Mouse (Mus musculus) heart, postnatal 4 days (tissue): Measurements from ENCODE around the gene Rogdi. TPM values are rescaled to one million over a fixed set of nuclear protein-coding genes. Genes with fewer than 3 reads are reported as not detected.
A peak's percentile ranks its signal among the peaks of the same experiment; 100 is the strongest.

Experiments used
- DNase-seq: peaks from one replicate; pipeline ENCODE4 v3.0.0; 2021
- total RNA-seq, 2 experiments: library from RNA; stranded (reverse); gene quantifications; 2 replicates each; pipeline ENCODE4 v1.2.3; 2021

Rogdi gene
- total RNA-seq, 2 experiments from 2014 or later = 25.2 to 27.6 TPM

GRCm38 (mm10) chr16:4984717-4985116 lies 28.6 kb downstream of the Rogdi start:
- DNase-seq = no peak

GRCm38 (mm10) chr16:4979755-4980380 lies 33.5 kb downstream of the Rogdi start:
- DNase-seq = peak; percentile 32

GRCm38 (mm10) chr16:4978275-4979051 lies 34.9 kb downstream of the Rogdi start:
- DNase-seq = peak; percentile 49

- no peak for DNase-seq
These were observed 37.2 kb downstream of the Rogdi start for GRCm38 (mm10) chr16:4976180-4976579.

DNA sequence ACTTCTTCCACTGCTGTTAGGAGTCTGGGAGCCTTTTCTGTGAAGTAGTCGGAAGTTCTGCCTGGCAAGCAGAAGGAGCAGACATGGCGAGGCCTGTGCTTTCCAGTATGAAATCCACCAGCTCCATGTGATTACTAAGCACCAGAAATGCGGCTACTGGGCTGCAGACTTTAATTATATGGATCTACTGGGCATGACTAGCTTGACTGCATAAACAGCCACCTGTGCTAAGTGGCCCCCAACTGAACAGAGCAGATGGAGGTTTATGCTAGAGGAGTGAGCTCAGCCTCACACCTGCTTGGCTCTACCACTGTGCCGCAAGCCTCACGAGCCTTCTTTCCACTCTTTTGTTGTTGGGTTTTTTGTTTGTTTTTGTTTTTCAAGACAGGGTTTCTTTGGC lies 38.8 kb downstream of the Rogdi start:
- no peak for DNase-seq

GRCm38 (mm10) chr16:4971626-4972025 lies 41.7 kb downstream of the Rogdi start:
- peak; percentile 31 for DNase-seq

GRCm38 (mm10) chr16:4969055-4969843 lies 44.1 kb downstream of the Rogdi start:
- no peak for DNase-seq

DNA sequence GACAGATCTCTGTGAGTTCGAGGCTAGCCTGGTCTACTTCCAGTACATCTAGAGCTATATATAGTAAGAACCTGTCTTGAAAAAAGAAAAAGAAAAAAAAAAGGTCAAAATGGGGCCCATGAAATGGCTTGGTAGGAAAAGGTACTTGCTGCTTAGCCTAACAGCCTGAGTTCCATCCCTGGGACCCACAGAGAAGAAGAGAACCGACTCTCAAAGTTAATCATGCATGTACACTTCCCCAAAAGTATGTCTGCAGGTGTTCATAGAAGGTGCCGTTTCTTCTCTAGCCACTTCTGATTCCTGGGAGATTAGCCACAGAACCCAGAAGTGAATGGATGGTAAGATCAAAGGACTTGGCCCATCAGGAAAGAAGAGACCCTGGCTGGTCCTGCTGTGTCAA lies 44.9 kb downstream of the Rogdi start:
- DNase-seq = no peak

- no peak for DNase-seq
These were observed 47.8 kb downstream of the Rogdi start for GRCm38 (mm10) chr16:4965392-4966129.

DNA sequence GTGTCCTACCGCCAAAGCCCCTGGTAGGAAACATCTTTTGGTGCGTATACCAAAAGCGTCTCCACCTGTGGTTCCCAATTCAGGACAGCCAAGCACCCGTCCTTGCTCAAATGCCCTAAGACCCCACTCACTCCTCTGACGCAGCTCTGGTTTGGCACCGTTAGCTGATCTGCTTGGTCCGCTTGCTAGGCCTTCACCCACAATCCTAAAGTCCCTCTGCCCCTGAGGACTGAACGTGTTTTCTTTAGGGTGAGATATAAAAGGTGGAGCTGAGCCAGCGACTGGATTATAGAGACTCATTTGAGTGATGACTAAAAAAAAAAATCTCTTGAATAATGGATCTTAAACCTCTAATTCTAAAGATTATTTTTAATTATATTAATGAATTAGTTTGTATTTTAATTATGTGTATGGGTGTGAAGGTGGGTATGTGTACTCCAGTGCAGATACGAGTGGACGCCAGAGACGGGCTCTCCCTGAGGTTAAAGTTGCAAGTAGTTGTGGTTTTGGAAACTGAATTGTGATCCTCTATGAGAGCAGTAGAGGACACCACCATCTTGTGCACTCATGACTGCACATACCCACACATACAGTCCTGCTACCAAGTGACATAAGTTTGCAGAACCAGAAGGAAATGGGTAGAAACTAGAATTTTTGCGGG lies 48.5 kb downstream of the Rogdi start:
- no peak for DNase-seq

DNA sequence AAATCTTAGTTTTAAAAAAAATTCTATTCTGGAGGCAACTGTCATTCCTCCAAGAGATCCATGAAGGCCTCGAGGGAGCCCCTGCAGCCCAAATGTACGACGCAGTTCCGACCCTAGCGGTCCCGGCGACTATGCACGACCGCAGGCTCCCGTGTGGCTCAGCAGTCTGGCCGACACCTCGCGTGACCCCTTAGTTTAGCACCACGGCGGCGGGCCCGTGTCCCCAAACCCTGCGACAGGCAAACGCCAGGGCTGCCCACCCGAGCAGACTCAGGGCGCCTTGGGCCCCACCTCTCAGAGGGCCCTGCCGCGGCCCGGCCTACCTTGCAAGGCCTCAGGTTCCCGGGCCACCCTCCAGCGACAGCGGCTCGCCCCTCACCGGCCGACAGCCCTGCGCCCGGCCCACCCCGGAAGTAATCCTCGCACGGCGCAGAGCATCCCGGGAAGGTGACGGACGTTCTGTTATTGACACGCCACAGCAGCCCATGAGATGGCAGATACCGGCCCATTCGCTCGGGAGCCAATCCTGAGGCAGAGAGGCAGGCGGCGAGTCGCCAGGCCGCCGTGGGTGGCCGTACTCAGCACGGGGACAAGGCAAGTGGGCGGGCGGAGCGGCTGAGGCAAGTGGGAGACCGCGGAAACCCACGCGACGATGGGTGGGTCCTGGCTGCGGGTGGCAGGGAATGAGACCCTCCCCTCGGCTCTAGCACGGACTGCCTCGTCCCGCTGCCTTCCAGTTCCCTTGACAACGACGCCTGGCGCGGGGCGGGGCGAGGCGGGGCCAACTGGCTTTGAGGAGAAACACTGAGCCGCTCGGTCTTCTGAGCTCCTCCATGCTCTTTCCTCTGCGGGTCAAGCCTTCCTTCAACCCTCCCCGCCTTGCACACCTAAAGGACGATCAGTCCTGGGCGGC lies 49.3 kb downstream of the Rogdi start, which contains the start of gene Anks3:
TSS of gene Anks3 (minus strand) at position 409 of the 913 bp plus-strand sequence.
- DNase-seq = peak; percentile 97

- DNase-seq = no peak
These were observed 50.0 kb downstream of the Rogdi start for GRCm38 (mm10) chr16:4963346-4963745.

GRCm38 (mm10) chr16:4960260-4960659 lies 53.1 kb downstream of the Rogdi start:
- DNase-seq = no peak

Other genes starting within 250 kb of the Rogdi start
- 100 to 1,000 TPM in 1 of 2 experiments, 10 to 100 TPM in 1; 96.3 to 105 TPM for gene Cdip1, start 223.3 kb downstream of the Rogdi start, total RNA-seq
- not detected for gene 4930562C15Rik, start 178.1 kb downstream of the Rogdi start, total RNA-seq
- gene Ubald1, start 133.2 kb downstream of the Rogdi start, total RNA-seq = 10 to 100 TPM; 22.6 to 24.8 TPM
- 100 to 1,000 TPM; 170 to 187 TPM for gene Mgrn1, start 127.3 kb downstream of the Rogdi start, total RNA-seq
- gene Nudt16l1, start 74.8 kb downstream of the Rogdi start, total RNA-seq = 10 to 100 TPM; 50.7 to 51.3 TPM
- gene Anks3, start 49.3 kb downstream of the Rogdi start, total RNA-seq = 10 to 100 TPM; 22.4 to 24.3 TPM
- gene Sept12, start 15.7 kb downstream of the Rogdi start, total RNA-seq = not detected
- gene Smim22, start 6.3 kb downstream of the Rogdi start, total RNA-seq = not detected
- gene Glyr1, start 36.3 kb upstream of the Rogdi start, total RNA-seq = 10 to 100 TPM; 63.3 to 66.4 TPM
- 10 to 100 TPM; 34.8 to 37.5 TPM for gene Ubn1, start 36.5 kb upstream of the Rogdi start, total RNA-seq
- 1 to 10 TPM; 2.4 to 2.5 TPM for gene Ppl, start 118.9 kb upstream of the Rogdi start, total RNA-seq
- gene Sec14l5, start 133.6 kb upstream of the Rogdi start, total RNA-seq = under 1 TPM; 0.10 to 0.16 TPM
- 1 to 10 TPM; 6.1 to 7.9 TPM for gene Nagpa, start 190.5 kb upstream of the Rogdi start, total RNA-seq
- 10 to 100 TPM; 16.9 to 20.7 TPM for gene AU021092, start 208.7 kb upstream of the Rogdi start, total RNA-seq
- gene Alg1, start 220.1 kb upstream of the Rogdi start, total RNA-seq = 10 to 100 TPM; 15.8 to 17.5 TPM
- 10 to 100 TPM; 13.0 to 13.7 TPM for gene Eef2kmt, start 242.4 kb upstream of the Rogdi start, total RNA-seq